Mouse (Mus musculus) gastrocnemius, postnatal 36 days (tissue): ENCODE results near the gene Hapln2. TPM values are rescaled to one million over a fixed set of nuclear protein-coding genes. Genes with fewer than 3 reads are reported as not detected.
A peak's percentile ranks its signal among the peaks of the same experiment; 100 is the strongest.

ENCODE experiments used
- DNase-seq, 2 experiments: peaks; one replicate each; pipeline ENCODE4 v3.0.0; 2022
- intact Hi-C: fragments of 180-260 bp; cut with DNase I; formaldehyde crosslinking; loops from one replicate; pipeline ENCODE4 v1.15.1; 2025
- long read RNA-seq, 2 experiments: library from polyadenylated mRNA; stranded (forward); transcript quantifications; one replicate each; pipeline ENCODE4 v2.0.0; 2021
- total RNA-seq, 2 experiments: library from RNA; stranded (reverse); gene quantifications; 2 replicates each; pipeline ENCODE4 v1.2.3; 2021

Gene Hapln2
- total RNA-seq = under 1 TPM in 1 of 2 experiments, not detected in 1; 0.42 TPM
- long read RNA-seq, experiment 1 = 0 reads
- long read RNA-seq, experiment 2 = 0 reads

DNA sequence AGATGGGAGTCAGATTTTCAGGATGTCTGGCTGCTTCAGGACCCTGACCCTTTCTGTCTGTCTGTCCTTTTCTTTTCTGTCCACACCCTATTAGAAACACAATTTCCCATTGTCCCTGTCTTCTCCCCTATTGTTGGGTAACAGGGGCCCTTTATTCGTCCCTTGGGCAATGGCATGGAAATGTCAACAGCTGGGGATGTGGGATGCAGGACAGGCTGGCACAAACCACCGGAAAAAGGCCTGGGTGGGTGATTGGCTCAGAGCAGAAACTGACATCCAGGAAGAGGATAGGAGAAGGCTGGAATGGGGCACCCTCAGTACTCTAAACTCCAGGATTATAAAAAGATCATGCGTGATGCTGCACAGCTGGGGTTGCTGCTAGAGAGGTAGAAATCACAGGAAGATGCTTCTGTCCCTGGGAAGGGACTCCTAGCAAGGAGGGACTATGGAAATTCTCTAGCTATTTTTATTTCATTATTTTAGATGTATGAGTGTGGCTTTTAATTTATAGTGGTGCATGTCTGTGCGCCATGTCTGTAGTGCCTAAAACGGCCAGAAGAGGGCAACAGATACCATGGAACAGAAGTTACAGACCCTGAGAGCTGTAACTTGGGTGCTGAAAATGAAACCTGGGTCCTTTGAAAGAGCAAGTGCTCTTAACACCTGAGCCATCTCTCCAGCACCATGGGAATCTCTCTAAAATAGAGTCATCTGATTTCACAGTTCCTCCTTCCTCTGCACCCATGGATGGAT, at the start of gene Hapln2:
Gene Hapln2, minus strand, starts transcription at position 150 of the 753 bp plus-strand sequence.
- intact Hi-C loops = loop anchor here (1.0 kb wide), 1 partner anchor 28 kb away; no protein-coding TSS in a partner anchor
- no peak for DNase-seq

DNA sequence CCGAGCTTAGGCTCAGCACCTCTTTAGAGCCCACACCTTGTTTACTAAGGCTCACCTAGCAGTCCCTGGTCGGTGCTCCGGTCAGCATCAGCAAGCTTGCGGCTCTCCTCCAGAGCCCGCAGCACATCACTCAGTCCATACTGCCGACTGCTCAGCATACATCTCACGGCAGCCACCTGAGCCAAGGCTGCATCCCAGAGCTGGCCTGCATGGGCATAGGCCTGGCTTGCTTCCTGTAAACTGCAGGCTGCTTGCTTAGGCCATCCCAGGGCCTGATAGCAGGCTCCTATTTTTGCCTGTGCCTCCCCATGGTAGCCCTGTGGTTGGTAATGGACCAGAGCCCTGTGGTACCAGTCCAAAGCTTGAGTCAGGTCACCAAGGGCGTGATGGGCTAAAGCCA, 47.4 kb upstream of the Hapln2 start:
- DNase-seq = no peak
- intact Hi-C loops = loop anchor here (10.0 kb wide), 1 partner anchor 140 kb away; the partner anchor contains the start of genes Isg20l2 and Rrnad1

DNA sequence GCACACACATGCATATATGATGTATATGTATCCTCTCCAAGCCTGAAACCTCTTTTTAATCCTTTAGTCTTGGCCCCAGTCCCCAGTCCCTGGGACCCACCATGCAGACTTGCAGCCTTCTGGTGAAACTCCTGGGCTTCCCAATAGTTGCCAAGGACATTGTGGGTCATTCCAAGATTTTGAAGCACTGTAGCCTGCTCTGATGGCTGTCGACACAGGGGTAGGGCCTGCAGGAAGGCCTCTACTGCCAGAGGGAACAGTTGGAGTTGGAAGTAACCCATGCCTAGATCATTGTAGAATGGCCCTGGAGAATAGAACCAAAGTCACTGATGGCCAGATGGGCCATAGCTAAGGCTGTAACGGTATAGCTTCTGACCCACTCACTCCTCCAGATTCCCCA, 47.0 kb upstream of the Hapln2 start:
- intact Hi-C loops = loop anchor here (10.0 kb wide), 1 partner anchor 140 kb away; the partner anchor contains the start of genes Isg20l2 and Rrnad1
- no peak for DNase-seq

DNA sequence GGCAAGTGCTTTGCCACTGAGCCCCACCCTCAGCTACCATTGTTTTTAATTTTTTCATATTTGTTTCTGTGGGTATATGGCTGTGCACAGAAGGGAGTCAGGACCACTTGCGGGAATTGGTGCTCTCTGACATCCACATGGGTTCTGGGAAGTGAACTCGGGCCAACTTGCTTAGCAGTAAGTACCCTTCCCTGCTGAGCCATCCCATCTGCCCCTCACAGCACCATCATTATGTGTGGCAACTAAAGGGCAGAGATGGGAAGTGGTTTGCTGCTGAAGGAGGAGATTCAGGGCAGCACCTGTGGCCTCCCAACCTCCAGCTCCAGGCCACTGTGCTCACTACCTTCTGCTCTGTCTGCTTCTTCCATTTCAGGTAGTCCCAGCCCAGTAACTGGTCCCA, 46.2 kb upstream of the Hapln2 start:
- intact Hi-C loops = loop anchor here (10.0 kb wide), 1 partner anchor 139 kb away; the partner anchor contains the start of genes Isg20l2 and Rrnad1
- no peak for DNase-seq

DNA sequence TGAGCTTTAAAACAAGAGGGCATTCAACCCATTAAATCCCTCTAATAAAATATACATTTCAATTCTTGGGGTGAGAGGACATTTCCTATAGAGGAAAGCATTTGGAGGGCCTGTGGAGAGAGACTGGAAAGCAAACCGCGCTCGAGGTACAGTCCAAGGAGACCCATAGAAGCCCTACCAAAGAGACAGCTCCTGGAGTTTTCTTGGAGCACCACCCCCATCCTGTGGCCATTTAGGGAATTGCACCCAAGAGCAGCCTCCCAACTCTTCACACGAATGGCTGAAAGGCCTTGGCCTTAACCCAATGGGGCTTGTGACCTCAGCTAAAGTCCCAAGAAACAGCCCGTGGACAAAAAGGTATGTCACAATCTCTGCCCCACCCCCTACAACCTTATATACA, 44.4 kb upstream of the Hapln2 start:
- DNase-seq = peak; percentile 80 to 86
- intact Hi-C loops = loop anchor here (1.0 to 10.0 kb wide), 2 partner anchors 61 to 137 kb away; partner anchors contain the start of genes Isg20l2 and Rrnad1

DNA sequence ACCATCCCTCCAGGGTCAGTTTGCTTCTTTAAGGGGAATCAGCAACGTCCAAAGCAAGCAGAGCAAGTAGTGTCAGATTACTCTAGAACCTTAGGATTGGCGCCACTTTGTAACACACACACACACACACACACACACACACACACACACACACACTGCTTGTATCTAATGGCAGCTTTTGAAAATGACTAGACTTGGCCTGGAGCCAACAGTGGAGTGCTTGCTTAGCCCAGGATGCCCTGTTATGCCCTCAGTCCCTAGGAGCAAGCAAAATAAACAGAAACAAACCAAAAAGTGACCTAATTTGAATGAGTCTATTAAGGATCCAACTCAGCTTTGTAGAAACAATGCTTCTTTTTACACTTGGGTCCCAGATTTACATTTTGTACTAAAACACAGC, 41.0 kb upstream of the Hapln2 start:
- no peak for DNase-seq
- intact Hi-C loops = loop anchor here (1.0 kb wide), 1 partner anchor 56 kb away; no protein-coding TSS in a partner anchor

DNA sequence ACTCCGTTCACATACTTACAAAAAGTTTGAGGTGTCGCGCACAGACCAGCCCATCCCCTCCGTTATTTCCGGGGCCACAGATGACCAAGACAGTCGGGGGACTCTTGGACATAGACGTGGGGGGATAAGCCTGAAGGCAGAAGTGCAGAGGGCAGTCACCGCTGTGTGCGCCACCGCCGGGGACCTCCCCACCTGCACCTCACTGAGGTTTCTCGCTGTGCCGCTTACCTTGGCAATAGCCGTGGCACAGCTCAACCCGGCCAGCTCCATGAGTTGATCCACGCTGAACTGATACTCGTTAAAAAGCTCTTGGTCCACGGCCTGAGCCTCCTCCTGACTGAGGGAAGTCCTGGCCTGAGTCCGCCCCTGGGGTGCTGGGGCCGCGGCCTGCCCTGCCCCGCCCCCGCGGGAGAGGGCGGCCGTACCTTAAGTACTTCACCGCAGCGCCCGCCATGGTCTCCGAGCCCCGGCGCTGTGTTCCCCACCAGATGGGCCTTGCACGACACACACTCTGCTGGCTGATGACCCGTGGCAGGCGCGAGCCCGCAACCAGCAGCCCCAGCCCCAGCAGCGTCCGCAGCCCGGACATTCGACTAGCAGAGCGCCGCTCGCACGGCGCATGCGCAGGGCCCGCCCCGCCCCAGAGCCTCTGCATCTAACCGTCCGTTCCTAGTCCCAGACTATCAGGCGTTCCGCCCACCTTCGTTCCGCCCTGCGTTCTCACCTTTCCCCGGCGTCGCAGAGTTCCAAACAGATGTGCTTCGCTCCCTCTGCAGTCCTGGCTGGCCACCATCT, 30.7 kb upstream of the Hapln2 start, which contains the start of gene Naxe:
Gene Naxe, minus strand, starts transcription at position 594 of the 795 bp plus-strand sequence.
- DNase-seq = peak; percentile 79 to 80
- intact Hi-C loops = no loop called here

DNA sequence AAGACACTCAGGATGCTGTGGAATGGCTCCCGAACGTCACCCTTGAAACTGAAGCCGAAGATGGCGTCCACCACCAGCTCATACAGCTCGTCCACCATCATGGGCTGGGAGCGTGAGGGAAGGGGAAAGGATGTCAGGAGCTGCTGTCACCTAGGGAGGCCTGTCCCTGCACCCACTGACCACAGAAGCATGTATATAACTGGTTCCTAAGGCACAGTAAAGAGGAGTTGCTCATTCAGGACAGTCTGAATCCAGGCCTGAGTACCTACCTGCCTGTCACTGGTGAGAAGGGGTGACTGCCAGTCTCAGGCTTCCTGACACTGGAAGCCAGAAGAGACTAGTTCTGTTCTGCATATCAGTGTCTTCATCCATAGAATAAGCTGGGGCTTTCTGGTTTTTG, 29.6 kb upstream of the Hapln2 start:
- DNase-seq = no peak
- intact Hi-C loops = no loop called here

DNA sequence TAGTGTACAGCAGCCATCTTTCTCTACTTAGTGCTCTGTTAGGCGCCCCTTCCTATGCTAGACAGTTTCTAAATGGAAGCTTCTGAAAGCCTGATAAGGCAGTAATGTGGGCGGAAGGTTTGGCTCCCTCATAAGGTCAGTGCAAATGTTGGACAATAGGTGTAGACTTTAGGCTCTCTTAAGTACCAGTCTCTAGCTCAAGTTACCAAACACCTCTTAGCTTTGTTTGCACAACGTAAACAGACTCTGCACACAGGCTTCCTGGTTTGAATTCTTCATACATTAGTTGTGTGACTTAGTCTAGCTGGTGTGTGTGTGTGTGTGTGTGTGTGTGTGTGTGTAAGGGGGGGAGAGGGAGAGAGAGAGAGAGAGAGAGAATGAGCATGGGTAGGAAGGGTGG, 22.1 kb upstream of the Hapln2 start:
- intact Hi-C loops = no loop called here
- DNase-seq = no peak

DNA sequence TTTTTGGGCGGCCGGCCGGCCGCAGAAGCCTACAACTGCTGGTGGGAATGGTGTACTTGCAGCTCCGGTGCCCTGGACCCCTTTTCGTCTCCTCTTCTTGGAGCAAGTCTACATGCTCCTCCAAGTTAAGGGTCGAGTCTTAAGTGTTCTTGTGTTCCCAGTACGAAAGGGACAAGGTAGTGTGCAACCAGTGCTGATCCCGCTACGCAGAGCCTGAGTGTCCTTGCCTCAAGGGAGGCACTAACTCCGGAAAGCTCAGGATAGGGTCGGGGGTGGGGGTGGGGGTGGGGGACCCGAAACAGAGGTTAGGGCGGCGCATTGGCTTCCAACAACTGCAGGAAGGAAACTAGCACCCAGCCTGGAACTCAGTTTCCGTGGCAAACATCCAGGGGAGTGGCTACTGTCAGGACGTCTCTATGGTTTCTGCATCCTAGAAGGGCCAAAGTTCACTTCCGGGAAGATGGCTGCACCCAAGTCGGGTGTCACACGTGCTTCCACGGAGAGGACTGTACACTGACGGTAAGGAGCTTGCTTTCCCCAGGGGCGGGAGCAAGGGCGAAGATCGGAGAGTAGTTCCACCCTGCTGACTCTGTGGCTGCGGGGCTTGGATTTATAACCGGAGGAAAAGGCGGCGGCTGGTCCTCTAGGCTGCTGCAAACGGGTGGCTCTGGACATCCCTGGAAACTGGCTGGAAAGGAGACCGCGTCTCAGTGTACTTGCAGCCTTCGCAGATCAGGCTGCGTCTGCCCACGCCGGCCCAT, 15.5 kb upstream of the Hapln2 start, which contains the start of gene Gpatch4:
Gene Gpatch4, plus strand, starts transcription at position 448 of the 761 bp plus-strand sequence.
- intact Hi-C loops = no loop called here
- peak; percentile 67 to 81 for DNase-seq

DNA sequence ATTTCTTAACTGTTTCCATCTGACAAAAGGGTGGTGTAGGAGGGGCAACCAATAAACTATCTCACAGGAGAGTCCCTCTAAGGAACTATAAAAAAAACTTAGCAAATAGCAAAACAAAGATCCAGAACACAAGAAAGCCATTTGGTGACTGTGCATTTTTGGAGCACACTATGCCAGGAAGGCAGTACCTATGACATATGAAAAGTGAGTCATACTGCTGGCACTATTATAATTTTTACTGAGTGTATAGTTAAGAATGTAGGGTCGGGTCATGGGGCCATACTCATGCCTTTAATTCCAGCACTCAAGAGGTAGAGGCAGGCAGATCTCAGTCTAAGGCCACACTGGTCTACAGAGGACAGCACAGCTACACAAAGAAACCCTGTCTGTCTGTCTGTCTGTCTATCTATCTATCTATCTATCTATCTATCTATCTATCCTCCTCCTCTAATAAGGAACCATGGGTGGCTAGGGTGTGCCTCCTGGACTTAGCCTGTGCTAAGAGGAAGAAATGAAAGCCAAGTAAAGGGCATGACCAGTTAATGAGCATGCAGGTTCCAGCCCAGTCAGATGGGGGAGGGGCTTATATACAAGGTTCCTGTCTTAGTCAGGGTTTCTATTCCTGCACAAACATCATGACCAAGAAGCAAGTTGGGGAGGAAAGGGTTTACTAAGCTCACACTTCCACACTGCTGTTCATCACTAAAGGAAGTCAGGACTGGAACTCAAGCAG, 8.3 kb upstream of the Hapln2 start:
- intact Hi-C loops = no loop called here
- no peak for DNase-seq

DNA sequence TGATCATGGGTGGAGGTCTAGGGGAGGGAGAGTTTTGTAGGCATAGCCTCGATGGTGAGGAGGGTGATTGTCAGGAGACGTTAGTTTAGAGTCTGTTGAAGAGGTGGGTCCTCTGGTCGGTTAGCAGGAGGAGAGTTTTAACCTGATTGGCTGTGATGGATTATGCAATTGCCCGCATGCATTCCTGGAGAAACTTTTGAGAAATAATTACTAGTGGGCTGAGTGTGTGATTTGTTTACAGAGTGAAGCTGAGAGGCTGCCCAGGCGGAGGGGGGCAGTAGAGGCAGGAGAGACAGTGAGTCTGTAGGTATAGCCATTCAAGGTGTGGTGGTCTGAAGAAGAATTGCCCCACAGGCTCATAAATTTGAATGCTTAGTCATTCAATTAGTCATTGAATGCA, 6.1 kb upstream of the Hapln2 start:
- no peak for DNase-seq
- intact Hi-C loops = no loop called here

DNA sequence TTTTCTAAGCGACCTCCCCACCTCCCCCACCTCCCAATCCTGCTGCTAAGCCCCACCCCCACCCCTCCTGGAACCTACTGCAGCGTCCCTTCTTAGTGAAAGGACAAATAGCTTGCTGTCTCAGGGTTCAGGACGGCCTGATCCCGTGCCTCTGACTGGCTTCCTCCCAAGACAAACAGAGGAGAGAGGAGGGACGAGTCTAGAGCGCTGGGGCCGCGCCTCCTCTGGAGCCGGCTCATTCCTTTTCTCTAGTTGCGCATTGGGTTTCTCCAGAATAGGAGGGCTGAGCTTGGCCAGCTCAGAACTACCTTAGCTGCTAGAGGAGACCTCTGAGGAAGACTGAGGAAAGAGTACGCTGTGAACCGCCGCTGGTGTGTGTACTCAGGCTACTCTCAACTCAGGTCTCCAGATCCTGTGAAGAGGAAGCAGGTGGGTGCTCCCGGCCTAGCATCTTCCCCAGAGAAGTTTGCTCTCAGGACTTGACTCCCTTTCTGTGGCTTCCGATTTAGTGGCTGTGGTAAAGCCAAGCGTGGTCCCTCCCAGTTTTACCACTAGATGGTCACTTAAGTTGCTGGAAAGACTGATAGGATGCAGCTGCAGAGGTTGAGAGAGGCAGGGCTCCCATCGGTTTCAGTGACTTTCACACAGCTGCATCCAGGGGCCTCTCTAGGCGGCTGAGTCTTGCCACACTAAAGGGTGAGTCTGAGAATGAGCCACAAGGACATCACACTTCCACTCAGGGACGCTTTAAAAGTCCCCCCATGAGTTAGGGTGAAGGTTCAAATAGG, 3.4 kb upstream of the Hapln2 start:
- intact Hi-C loops = no loop called here

DNA sequence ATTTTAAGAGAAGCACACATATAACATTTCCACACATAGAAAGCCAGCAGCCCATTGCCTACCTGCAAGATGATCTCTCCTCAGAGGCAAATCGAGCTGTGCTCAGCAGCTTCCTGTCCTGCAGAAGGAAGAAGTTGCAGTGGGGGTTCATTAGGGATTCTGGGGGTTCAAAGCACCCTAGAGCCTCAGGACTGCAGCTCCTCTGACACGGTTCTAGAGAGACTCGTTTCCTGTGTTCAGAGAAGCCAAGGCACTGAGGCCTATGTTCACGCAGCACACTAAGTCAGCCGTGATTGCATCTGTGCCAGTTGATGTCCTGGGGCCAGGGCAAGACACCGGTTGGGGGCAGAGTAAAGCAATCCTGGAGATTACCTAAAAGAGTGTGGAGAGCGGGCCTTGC, 560 bp downstream of the Hapln2 start:
- intact Hi-C loops = loop anchor here (1.0 kb wide), 1 partner anchor 28 kb away; no protein-coding TSS in a partner anchor
- DNase-seq = no peak

More for the DNA sequence above, 3.4 kb upstream of the Hapln2 start:
- no peak for DNase-seq

DNA sequence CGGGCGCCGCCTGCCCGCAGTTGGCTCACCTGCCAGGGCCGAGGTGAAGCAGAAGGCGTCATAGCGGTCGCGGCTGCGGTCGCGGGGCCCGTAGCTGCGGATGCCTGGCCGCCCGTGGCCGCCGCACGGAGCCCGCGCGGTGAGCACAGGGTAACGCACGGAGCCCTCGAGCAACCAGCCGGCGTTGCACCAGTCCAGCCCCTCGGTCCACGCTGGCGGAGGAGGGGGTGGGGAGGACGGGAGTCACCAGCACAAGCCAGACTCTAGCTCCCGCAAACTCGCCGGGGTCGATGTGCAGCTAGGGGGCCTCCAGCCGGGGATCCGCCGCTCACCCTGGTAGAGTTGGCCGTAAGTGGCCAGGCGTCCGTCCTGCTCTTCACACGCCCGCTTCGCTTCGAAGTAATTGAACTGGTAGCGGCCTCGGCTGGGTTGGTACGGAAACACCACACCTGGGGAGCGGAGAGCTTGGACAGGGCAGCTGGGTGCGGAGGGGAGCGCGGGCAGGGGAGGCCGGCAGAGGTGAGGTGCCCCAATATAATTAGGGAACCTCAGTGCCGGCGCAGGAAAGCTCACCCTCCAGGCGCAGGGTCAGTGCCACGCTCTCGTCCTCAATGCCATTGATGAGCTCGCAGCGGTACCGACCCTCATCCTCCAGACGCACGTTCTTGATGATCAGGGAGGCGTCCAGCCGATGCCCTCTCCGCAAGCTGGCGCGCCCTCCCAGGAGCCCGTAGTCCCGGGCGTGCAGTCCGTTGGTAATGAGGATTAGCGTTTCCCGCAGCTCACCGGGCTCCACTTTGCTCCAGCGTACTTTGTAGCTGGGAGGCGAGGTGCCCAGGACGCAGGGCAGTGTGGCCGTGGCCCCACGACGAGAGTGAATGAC, 4.0 kb downstream of the Hapln2 start:
- intact Hi-C loops = loop anchor here (5.0 kb wide), 1 partner anchor 219 kb away; no protein-coding TSS in a partner anchor

DNA sequence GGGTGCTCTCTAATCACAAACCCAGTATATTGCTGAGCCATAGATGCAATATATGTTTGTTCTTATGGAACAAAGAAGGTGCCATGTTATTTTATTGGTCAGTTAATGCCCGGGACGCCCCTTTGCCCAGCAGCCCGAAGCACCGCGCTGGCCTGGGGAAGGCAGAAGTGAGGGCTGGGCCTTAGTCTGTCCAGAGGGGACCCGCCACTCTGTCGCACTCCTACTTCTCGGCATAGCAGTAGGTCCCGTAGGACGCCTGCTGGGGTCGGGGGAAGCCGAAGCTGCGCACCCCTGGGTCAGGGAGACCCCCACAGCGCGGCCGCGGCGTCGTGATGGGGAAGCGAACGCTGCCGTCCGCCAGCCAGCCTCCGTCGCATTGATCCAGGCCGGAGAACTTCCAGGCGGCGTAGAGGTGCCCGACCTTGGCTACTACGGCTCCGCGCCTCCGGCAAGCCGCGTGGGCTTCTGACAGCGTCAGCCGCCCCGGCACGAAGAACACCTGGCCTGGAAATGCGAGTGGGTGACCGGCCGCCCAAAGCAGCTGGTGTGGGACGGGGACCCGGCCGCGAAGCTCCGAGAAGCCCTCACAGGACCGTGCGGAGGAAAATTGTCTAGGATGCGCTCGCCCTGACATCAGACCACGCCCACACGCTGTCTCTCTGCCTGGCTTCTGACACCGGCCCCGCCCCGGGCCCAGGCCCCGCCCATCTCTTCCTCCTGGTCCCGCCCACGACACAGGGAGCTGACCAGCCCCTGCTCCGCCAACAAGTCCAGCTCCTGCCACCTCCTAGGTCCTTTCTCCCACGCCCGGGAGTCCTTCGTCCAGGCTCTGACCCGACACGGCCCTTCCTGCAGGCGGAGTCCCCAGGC, 4.8 kb downstream of the Hapln2 start:
- intact Hi-C loops = loop anchor here (5.0 kb wide), 1 partner anchor 220 kb away; no protein-coding TSS in a partner anchor
- peak; percentile 81 to 85 for DNase-seq

More for the DNA sequence above, 4.0 kb downstream of the Hapln2 start:
- DNase-seq = no peak
